Mouse (Mus musculus): ENCODE results near the gene Fbxl16.

Gene Fbxl16

DNA sequence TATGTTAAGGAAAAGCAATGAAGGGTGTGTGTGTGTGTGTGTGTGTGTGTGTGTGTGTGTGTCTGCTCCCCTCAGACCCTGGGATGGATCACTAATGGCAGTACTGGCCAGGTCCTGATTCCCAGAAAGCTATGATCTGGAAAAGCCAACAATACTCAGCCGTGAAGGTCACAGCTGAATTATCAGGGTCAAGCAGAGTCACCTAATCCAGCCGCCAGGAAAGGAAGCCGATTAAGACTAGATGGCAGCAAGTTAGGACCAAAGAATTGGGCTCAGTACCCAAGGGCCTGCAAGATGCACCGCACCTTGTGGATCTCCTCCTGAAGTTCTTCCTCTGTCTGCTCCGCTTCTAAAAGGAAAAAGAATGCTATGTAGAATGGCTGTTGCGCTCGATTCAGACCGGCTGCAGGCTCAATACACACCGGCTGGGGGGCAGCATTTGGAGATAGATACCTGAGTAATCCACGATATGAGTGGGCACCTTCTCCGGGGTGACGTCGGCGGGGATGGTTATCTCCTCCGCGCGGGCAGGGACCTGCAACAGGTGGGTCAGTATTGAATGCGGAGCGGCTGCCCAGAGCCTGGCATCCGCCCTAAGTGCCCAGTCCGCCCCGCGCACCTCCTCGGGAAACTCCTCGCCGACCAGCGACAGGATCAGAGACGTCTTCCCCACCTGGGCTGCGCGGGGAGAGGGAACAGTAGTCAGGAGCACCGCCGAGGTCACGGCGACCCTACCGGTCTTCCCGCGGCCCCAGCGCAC, 34.9 kb downstream of the Fbxl16 start:
- no peak for DNase-seq

DNA sequence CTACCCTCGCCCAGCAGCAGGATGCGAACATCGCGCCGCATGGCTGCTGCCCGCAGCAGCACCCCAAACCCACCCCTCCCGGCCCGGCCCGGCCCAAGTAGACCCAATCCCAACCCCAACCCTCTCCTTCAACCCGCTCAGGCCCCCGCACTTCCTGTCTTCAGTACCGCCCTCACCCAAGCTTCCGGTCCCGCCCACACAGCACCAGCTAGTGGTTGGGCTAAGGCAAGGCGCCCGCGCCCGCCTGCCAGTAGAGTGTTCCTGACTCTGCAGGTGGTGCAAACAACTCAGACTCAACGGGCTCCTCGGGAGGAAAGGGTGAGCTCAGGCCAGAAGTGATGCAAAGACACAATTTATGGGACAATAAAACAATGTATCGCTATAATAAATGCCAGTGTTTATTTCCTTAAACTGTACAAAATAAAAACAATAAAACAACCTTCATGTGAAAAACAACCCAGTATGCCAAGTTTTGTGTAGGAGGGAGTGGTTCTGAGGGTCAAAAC, 35.6 kb downstream of the Fbxl16 start, which contains the start of gene Rhot2:
Gene Rhot2 (minus strand): TSS at position 456 of the 506 bp plus-strand sequence.
- peak; percentile 97 for DNase-seq

DNA sequence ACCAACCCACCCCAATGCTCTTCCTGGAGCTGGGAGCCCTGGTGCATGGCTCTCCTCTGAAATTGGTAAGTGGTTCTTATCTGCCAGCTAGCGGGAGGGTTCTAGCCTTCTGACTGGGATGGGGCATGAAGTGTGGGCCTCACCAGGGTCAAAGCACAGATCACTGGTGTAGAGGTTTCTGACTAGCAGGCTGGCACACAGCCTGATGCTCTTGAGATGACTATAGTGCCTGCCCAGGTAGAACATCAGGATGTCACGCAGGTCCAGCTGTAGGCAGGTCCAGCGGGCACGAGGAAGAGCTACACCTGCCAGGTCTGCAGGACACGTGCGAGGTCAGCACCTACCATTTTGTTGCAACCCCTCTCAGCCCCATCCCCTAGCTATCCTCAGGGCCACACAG, 51.3 kb downstream of the Fbxl16 start:
- no peak for DNase-seq

GRCm38 (mm10) chr17:25860832-25861703, 52.2 kb downstream of the Fbxl16 start, which contains the start of gene Wdr90:
Gene Wdr90, minus strand, starts transcription at chr17:25861501.
- DNase-seq, result peak; percentile 87

- no peak for DNase-seq
Measured at GRCm38 (mm10) chr17:25861704-25862612, 53.1 kb downstream of the Fbxl16 start.

DNA sequence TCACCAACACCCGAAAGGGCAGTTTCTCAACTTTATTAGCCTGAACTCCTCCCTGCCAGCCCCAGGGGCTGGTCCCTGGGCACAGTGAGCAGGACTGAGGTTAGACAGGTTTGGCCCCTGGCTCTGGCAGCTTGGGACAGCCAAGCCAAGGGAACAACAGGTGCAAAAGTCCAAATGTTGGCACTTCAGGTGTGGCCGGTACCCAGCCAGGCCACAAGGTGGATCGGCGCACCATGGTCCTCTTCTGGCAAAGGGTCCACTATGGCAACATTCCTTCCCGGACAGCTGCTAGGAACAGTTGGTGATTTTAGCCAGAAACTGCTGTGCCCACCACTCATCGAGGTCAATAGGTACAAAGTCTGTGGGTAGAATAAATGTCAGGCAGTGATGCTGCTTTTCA, 54.8 kb downstream of the Fbxl16 start:
- DNase-seq, result no peak

- no peak for DNase-seq
Measured at GRCm38 (mm10) chr17:25864311-25864710, 55.4 kb downstream of the Fbxl16 start.

- no peak for DNase-seq
Measured at GRCm38 (mm10) chr17:25865288-25865687, 56.4 kb downstream of the Fbxl16 start.

DNA sequence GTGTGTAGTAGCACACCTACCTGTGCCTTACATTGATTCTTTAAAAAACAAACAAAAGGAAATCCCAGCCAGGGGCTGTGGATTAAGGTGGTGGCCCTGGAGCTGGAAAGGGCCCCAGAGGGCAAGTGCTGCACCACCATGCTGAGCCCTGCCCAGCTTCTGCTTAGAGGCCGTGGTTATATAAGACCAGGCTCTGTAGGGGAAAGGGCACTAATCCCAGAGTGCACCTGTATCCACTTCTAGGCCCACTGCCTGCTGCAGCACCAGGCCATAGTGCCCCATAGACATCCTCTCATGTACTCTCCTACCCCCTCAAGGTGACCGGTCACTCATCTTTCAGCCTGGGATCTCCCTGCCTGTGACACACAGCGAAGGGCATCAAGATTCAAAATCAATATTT, 57.3 kb downstream of the Fbxl16 start:
- no peak for DNase-seq

- DNase-seq, result peak; percentile 45
Measured at GRCm38 (mm10) chr17:25867509-25867835, 58.6 kb downstream of the Fbxl16 start.

DNA sequence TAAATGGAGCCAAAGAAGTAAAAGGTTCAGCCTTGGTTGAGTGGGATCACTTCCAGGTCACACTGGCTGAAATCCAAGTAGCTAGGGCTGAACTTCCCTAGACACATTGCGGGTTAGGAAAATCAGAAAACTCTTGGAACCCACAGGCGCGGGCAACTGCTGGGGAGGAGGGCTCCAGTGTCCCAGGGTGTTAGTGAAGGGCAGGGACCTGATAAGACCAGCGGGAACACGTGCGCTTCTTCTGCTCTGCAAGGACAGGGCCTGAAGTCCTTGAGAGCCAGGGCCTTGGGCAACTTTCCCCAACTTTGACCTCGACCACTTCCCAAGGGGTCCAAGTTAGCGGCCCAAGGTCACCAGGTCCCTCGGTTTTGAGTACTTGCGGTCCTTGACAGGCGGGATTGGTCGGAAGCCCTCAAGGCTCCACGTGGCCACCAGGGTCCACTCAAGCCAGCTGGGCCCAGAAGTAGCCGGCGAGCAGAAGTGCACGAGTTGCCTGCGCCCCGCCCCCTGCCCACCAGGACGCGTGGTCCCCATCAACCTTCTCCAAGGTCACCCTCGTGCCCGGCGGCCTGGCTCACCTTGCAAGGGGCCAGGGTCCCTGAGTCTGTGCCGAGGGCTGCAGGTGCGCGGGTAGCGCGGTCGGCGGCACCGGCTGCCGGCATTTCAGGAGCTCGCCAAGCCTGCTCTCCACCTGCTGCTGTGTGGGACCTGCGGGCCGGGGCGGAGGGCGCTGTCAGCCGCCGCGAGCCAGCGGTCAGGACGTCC, 59.1 kb downstream of the Fbxl16 start:
- no peak for DNase-seq

DNA sequence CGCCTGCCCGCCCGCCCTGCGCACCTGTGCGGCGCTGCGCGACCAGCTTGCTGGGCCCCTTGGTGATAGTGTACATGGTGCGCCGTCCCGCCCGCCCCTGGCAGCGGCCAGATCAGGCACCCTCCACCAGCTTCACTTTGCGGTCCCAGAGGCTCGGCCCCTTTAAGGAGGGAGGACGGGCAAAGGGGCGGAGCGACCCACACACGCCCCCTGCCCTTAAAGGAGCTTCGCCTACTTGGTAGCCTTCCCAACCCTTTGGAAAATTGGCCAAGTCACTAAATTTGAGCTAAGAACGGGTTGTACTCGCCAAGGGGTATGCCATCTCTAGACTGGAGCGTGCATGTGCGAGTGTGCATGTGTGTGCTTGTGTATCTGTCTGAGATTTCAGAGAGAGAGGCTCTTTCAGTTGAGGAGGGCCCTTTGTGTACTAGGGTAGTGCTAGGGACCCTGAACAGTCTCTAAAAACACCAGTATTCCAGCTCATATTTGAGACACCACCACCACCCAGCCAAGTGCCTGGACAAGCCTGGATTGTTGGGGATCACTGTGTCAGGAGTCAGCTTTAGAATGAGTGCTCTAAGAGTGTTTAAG, 59.8 kb downstream of the Fbxl16 start, which contains the start of gene Mcrip2:
Gene Mcrip2 (minus strand): TSS at position 164 of the 591 bp plus-strand sequence.
- DNase-seq, result peak; percentile 78

DNA sequence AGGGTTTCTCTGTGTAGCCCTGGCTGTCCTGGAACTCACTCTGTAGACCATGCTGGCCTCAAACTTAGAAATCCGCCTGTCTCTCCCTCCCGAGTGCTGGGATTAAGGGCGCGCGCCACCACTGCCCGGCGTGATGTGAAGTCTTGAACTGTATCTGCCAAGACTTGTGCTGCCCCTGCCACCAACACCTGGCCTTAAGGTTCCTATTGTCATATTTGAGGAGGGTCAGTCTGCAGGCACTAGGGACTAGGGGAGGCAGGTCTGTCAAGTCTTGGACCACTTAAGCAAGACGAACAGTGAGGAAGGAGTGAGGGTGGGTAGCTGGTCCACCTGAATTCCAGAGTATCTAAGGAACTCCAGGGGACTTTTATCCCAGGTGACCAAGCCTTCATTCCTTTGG, 60.6 kb downstream of the Fbxl16 start:
- DNase-seq, result no peak

GRCm38 (mm10) chr17:25869954-25870353, 61.1 kb downstream of the Fbxl16 start:
- DNase-seq, result no peak
